Mouse (Mus musculus) kidney, adult 11 months (tissue): ENCODE measurements at regions not wholly inside any gene's neighbourhood (a gene's known extent, or its start where the extent isn't known, plus 50 kb on each side); places are given as distances from the start of the nearest gene placed in this dataset.
A peak's percentile ranks its signal among the peaks of the same experiment; 100 is the strongest.

Source experiments
- DNase-seq: peaks from one replicate; pipeline ENCODE4 v3.0.0; 2022

GRCm38 (mm10) chr5:43048196-43049050, 184.5 kb upstream of the Cpeb2 start:
- no peak for DNase-seq

- DNase-seq, result no peak
Measured at GRCm38 (mm10) chr5:43049381-43050301, 183.3 kb upstream of the Cpeb2 start.

- DNase-seq, result peak; percentile 50
Measured at GRCm38 (mm10) chr5:43050961-43051517, 181.9 kb upstream of the Cpeb2 start.

- peak; percentile 71 for DNase-seq
Measured at GRCm38 (mm10) chr5:43052668-43053067, 180.3 kb upstream of the Cpeb2 start.

- no peak for DNase-seq
Measured at GRCm38 (mm10) chr5:43054586-43054985, 178.4 kb upstream of the Cpeb2 start.

GRCm38 (mm10) chr5:43055111-43055710, 177.8 kb upstream of the Cpeb2 start:
- DNase-seq, result no peak

- no peak for DNase-seq
Measured at GRCm38 (mm10) chr5:43056486-43056885, 176.5 kb upstream of the Cpeb2 start.

GRCm38 (mm10) chr5:43061243-43061642, 171.7 kb upstream of the Cpeb2 start:
- DNase-seq, result no peak

GRCm38 (mm10) chr5:43061797-43062391, 171.1 kb upstream of the Cpeb2 start:
- no peak for DNase-seq

GRCm38 (mm10) chr5:43062499-43062898, 170.5 kb upstream of the Cpeb2 start:
- DNase-seq, result no peak

GRCm38 (mm10) chr5:43063386-43063785, 169.6 kb upstream of the Cpeb2 start:
- no peak for DNase-seq

- no peak for DNase-seq
Measured at GRCm38 (mm10) chr5:43071541-43071940, 161.4 kb upstream of the Cpeb2 start.

GRCm38 (mm10) chr5:43072340-43072739, 160.6 kb upstream of the Cpeb2 start:
- DNase-seq, result no peak

- peak; percentile 54 for DNase-seq
Measured at GRCm38 (mm10) chr5:43074536-43074935, 158.4 kb upstream of the Cpeb2 start.

- DNase-seq, result no peak
Measured at GRCm38 (mm10) chr5:43080252-43080651, 152.7 kb upstream of the Cpeb2 start.

GRCm38 (mm10) chr5:43081561-43082534, 151.1 kb upstream of the Cpeb2 start:
- DNase-seq, result no peak

GRCm38 (mm10) chr5:43087077-43087476, 145.9 kb upstream of the Cpeb2 start:
- DNase-seq, result no peak

- no peak for DNase-seq
Measured at GRCm38 (mm10) chr5:43087907-43088387, 145.0 kb upstream of the Cpeb2 start.

- no peak for DNase-seq
Measured at GRCm38 (mm10) chr5:43088650-43089397, 144.1 kb upstream of the Cpeb2 start.

- DNase-seq, result no peak
Measured at GRCm38 (mm10) chr5:43089475-43089874, 143.5 kb upstream of the Cpeb2 start.
